Mouse (Mus musculus) lung, postnatal 0 days (tissue): ENCODE measurements at regions not wholly inside any gene's neighbourhood (a gene's known extent, or its start where the extent isn't known, plus 50 kb on each side); places are given as distances from the start of the nearest gene placed in this dataset.

Source experiments
- ATAC-seq: fragments of 200-750 bp; cut with Nextera tagmentation; 2 replicates; pipeline ENCODE4 v1.8.0; 2017; ENCODE audit warnings: moderate library complexity
- DNase-seq: peaks from one replicate; pipeline ENCODE4 v3.0.0-alpha.2; 2016; ENCODE audit warnings: low spot score
- H3K27ac ChIP-seq: fragments of 300-500 bp; sonication (generic); 2 replicates; pipeline ENCODE4 v1.5.1; 2014; ENCODE audit warnings: antibody characterized with exemption, mild to moderate bottlenecking, low read length, mixed read lengths
- H3K27me3 ChIP-seq: fragments of 300-500 bp; sonication (generic); replicated peaks from 2 replicates; pipeline ENCODE4 v1.6.1; 2014; ENCODE audit warnings: low read length, mixed read lengths; ENCODE audit not compliant: insufficient read depth
- H3K36me3 ChIP-seq: fragments of 300-500 bp; sonication (generic); 2 replicates; pipeline ENCODE4 v1.6.1; 2014; ENCODE audit warnings: low read length, mixed read lengths; ENCODE audit not compliant: insufficient read depth
- H3K4me1 ChIP-seq: fragments of 300-500 bp; sonication (generic); 2 replicates; pipeline ENCODE4 v1.6.1; 2014; ENCODE audit warnings: antibody characterized with exemption, low read depth, low read length, mixed read lengths; ENCODE audit not compliant: insufficient read depth
- H3K4me2 ChIP-seq: fragments of 300-500 bp; sonication (generic); replicated peaks from 2 replicates; pipeline ENCODE4 v1.6.1; 2014; ENCODE audit warnings: low read depth, mild to moderate bottlenecking, low read length, moderate library complexity, mixed read lengths
- H3K4me3 ChIP-seq: fragments of 300-500 bp; sonication (generic); 2 replicates; pipeline ENCODE4 v1.5.1; 2014; ENCODE audit warnings: low read depth, low read length
- H3K9ac ChIP-seq: fragments of 300-500 bp; sonication (generic); replicated peaks from 2 replicates; pipeline ENCODE4 v1.6.1; 2014; ENCODE audit warnings: low read depth, mild to moderate bottlenecking
- H3K9me3 ChIP-seq: fragments of 300-500 bp; sonication (generic); 2 replicates; pipeline ENCODE4 v1.6.1; 2016; ENCODE audit warnings: low read length, mixed read lengths
- CTCF ChIP-seq: IDR thresholded peaks from 2 replicates; pipeline ENCODE4 v1.5.1; 2016; ENCODE audit warnings: antibody characterized with exemption, mild to moderate bottlenecking
- EP300 ChIP-seq: IDR thresholded peaks from 2 replicates; pipeline ENCODE4 v1.6.1; 2016; ENCODE audit warnings: antibody characterized with exemption, mild to moderate bottlenecking, control low read depth
- WGBS: fragments of 180-500 bp; shearing (Covaris S2); extraction: QIAGEN DNeasy Blood & Tissue Kit; methylation state at CpG from one replicate; pipeline ENCODE4 v1.1.7; 2014; 5-methylcytosine and 5-hydroxymethylcytosine counted together

DNA sequence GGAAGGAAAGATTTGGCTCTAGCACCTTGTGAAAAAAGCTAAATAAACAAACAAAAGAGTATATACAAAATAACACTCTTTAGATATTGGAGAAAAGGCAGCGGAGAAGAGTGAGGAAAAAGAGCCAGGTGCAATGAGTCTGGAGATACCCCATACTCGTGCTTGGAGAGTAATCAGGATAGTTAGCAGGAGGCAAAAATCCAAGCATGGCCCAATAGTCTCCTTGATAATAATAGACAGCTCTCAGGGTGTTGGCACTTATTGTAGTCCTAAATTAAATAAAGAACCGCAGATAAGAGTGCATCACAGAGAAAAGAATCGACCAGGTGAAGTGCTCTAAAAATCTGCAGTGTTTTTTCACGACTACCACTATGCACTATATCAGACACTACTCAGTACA lies 1400.4 kb upstream of the Gm7489 start:
- no peaks in the 10 kb centered on the region for H3K4me1 ChIP-seq
- WGBS = 57% methylated on average over 5 of the region's 5 CpGs
- no peaks in the 10 kb centered on the region for H3K36me3 ChIP-seq
- no peak for TF ChIP-seq EP300
- no peak for TF ChIP-seq CTCF
- no peaks in the 10 kb centered on the region for H3K9me3 ChIP-seq
- ATAC-seq = no peak
- no peak overlapping the region for H3K9ac ChIP-seq
- H3K27ac ChIP-seq = no peak overlapping the region
- no peak for DNase-seq
- no peaks in the 10 kb centered on the region for H3K27me3 ChIP-seq
- no peak overlapping the region for H3K4me3 ChIP-seq
- H3K4me2 ChIP-seq = no peak overlapping the region

GRCm38 (mm10) chr15:52505278-52505831 lies 1379.4 kb upstream of the Gm7489 start:
- 26% methylated on average over 9 of the region's 9 CpGs for WGBS
- Histone ChIP-seq H3K9ac (no peak overlapping the region), H3K9me3 (no peaks in the 10 kb centered on the region), H3K4me1 (no peaks in the 10 kb centered on the region), H3K27me3 (no peaks in the 10 kb centered on the region), H3K27ac (no peak overlapping the region), H3K36me3 (no peaks in the 10 kb centered on the region), H3K4me3 (no peak overlapping the region), H3K4me2 (no peak overlapping the region)
- DNase-seq (peak; percentile 62), ATAC-seq (peak; percentile 30; the same call in 1 of the 2 replicates)
- TF ChIP-seq EP300 (no peak), CTCF (peak; percentile 71)

DNA sequence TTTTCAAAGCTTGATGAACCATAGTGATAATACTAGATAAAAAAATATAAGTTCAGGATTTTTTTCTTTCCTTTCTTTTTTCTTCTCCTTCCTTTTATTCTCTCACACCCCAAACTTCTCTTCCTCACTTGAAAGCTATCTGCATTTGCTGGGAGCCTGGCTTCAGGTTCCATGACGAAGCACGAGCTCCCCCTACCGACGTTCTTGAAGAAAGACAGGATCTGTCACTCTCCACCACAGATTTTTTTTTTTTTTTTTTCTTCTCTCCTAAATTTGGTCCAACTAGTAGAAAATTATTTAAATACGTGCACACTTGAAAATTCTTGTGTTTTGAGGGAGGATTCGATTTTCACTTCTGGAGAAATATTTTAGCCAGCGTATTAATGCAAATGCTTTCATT lies 1377.8 kb upstream of the Gm7489 start:
- peak; percentile 74 for TF ChIP-seq CTCF
- no peak for TF ChIP-seq EP300
- no peak for ATAC-seq
- Histone ChIP-seq H3K9me3 (no peaks in the 10 kb centered on the region), H3K4me1 (no peaks in the 10 kb centered on the region), H3K4me3 (no peak overlapping the region), H3K27ac (no peak overlapping the region), H3K27me3 (no peaks in the 10 kb centered on the region), H3K4me2 (no peak overlapping the region), H3K9ac (no peak overlapping the region), H3K36me3 (no peaks in the 10 kb centered on the region)
- peak; percentile 85 for DNase-seq
- 5% methylated on average over 7 of the region's 7 CpGs for WGBS

GRCm38 (mm10) chr15:52508609-52509008 lies 1376.1 kb upstream of the Gm7489 start:
- no peak for ATAC-seq
- TF ChIP-seq CTCF (no peak), EP300 (no peak)
- H3K4me3 ChIP-seq = no peak overlapping the region
- no peak overlapping the region for H3K4me2 ChIP-seq
- no peak overlapping the region for H3K27ac ChIP-seq
- no peaks in the 10 kb centered on the region for H3K4me1 ChIP-seq
- DNase-seq = no peak
- H3K9ac ChIP-seq = no peak overlapping the region
- no peaks in the 10 kb centered on the region for H3K36me3 ChIP-seq
- H3K27me3 ChIP-seq = no peaks in the 10 kb centered on the region
- WGBS = 59% methylated on average over 2 of the region's 2 CpGs
- no peaks in the 10 kb centered on the region for H3K9me3 ChIP-seq

- Histone ChIP-seq H3K36me3 (no peaks in the 10 kb centered on the region), H3K9me3 (no peaks in the 10 kb centered on the region), H3K9ac (no peak overlapping the region), H3K27me3 (no peaks in the 10 kb centered on the region), H3K4me2 (no peak overlapping the region), H3K27ac (no peak overlapping the region), H3K4me1 (no peaks in the 10 kb centered on the region), H3K4me3 (no peak overlapping the region)
- DNase-seq = no peak
- ATAC-seq = no peak
- WGBS = 48% methylated on average over 4 of the region's 4 CpGs
- TF ChIP-seq CTCF (no peak), EP300 (no peak)
These were observed 1374.6 kb upstream of the Gm7489 start for GRCm38 (mm10) chr15:52510137-52510536.

DNA sequence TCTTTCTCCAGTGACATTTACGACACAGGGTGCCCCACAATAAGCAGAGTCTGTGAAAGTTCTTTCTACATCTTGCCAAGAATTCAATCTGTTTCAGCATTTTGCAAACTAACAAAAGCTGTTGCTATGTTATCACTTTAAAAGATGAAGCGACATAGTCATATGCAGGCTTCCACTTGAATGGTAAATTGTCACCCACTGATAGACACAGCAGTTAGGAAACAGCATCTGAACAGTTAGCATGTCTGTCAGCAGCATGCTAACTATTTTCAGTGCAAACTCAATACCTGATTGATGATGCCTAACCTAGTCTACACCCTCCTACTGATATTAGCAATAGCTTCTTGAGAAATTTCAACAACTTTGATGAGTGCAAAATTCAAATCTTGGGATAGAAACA lies 1348.1 kb upstream of the Gm7489 start:
- no peaks in the 10 kb centered on the region for H3K27me3 ChIP-seq
- no peak overlapping the region for H3K4me2 ChIP-seq
- H3K36me3 ChIP-seq = no peaks in the 10 kb centered on the region
- no peak overlapping the region for H3K9ac ChIP-seq
- no peak for TF ChIP-seq CTCF
- no peak for TF ChIP-seq EP300
- H3K4me3 ChIP-seq = no peak overlapping the region
- ATAC-seq (no peak), DNase-seq (no peak)
- WGBS = 80% methylated on average over 2 of the region's 2 CpGs
- no peaks in the 10 kb centered on the region for H3K9me3 ChIP-seq
- H3K27ac ChIP-seq = no peak overlapping the region
- H3K4me1 ChIP-seq = no peaks in the 10 kb centered on the region

DNA sequence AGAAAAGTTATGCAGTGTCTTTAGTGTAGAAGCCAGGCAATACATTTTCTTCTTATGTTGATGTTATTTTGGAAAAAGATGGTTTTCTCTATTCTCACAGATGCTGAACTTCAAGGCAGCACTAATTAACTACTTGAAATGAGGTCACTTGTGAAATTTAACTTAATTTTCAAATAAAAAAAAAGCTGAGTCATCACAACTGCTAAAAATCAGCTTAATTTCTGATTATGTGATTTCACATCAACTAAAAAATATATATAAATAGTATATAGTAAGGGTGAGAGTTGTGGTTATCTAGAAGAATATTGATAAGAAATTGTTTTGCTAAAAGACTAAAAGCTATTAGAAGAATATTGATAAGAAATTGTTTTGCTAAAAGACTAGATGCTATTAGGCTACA lies 1326.0 kb upstream of the Gm7489 start:
- H3K4me3 ChIP-seq = no peak overlapping the region
- no peaks in the 10 kb centered on the region for H3K9me3 ChIP-seq
- H3K4me1 ChIP-seq = no peaks in the 10 kb centered on the region
- no peak overlapping the region for H3K4me2 ChIP-seq
- H3K27me3 ChIP-seq = no peaks in the 10 kb centered on the region
- ATAC-seq = no peak
- no peak overlapping the region for H3K27ac ChIP-seq
- H3K36me3 ChIP-seq = no peaks in the 10 kb centered on the region
- DNase-seq = no peak
- TF ChIP-seq CTCF (no peak), EP300 (no peak)
- no peak overlapping the region for H3K9ac ChIP-seq
